Mouse (Mus musculus): ENCODE measurements around the gene Hoxc6. TPM values are rescaled to one million over a fixed set of nuclear protein-coding genes. Genes with fewer than 3 reads are reported as not detected.

Gene Hoxc6
- polyA plus RNA-seq, 1 experiment from 2014 or later: not detected

DNA sequence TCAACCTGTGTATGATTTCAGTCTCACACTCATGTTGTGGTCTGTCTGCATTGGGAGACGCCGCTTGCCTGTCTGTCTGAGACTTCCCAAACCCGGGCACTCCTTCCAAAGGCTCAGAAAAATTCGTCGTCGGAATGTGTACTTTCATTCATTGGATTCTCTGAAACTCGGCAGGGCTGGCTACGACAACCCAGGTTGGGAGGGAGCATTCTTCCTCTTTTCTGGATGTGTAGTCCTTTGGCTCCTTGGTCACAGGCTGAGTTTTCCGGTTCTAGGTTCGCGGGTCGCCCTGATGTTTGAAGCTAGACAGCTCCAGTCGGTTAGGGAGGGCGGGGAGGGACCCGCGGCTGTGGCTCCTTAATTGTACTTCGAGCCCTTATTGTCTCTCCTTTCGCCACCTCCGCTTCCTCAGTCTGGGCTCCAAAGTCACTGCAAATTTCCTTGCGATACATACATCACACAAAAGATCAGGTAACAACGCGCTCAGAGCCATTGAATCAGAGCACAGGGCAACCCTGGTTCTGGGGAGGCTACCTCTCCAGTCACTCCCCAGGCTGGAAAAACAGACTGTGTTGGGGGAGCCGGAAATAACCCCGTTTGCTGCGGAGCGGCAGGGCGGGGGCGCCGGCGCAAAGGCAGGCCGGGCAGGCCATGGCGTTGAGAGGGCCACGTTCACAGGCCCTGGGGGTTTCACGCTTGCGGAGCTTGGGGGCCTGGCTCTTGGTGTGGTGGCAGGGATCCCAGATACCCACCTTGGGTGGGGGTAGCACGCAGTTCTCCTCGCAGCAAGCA lies 21.2 kb upstream of the Hoxc6 start:
- 2% methylated on average over 37 of the region's 37 CpGs for WGBS (ENCODE audit: insufficient replicate concordance)
- Histone ChIP-seq H3K4me3 (ENCODE audit: low read depth, low read length) (peak overlapping the region; percentile 19; the same call in 1 of the 2 replicates), H3K9me3 (replicated peaks; ENCODE audit: control insufficient read depth, low read length) (no peaks in the 10 kb centered on the region), H3K27me3 (ENCODE audit: control insufficient read depth, insufficient read depth, low read depth, low read length) (peaks cover 98% of the 10 kb centered on the region), H3K36me3 (ENCODE audit: control insufficient read depth, insufficient read depth) (no peaks in the 10 kb centered on the region), H3K27ac (ENCODE audit: low read length) (no peak overlapping the region), H3K4me2 (ENCODE audit: low read depth, low read length) (peak overlapping the region; percentile 8; the same call in 1 of the 2 replicates), H3K4me1 (ENCODE audit: control insufficient read depth, low read depth, low read length) (no peaks in the 10 kb centered on the region), H3K9ac (ENCODE audit: low read depth, low read length) (no peak overlapping the region)
- no peak for ATAC-seq (ENCODE audit: low read depth)

GRCm38 (mm10) chr15:102977423-102977974 lies 20.6 kb upstream of the Hoxc6 start:
- Histone ChIP-seq H3K9me3 (replicated peaks; ENCODE audit: control insufficient read depth, low read length) (no peaks in the 10 kb centered on the region), H3K9ac (ENCODE audit: low read depth, low read length) (no peak overlapping the region), H3K4me1 (ENCODE audit: control insufficient read depth, low read depth, low read length) (no peaks in the 10 kb centered on the region), H3K27me3 (ENCODE audit: control insufficient read depth, insufficient read depth, low read depth, low read length) (peaks cover 98% of the 10 kb centered on the region), H3K4me3 (ENCODE audit: low read depth, low read length) (peak overlapping the region; percentile 19; the same call in 1 of the 2 replicates), H3K36me3 (ENCODE audit: control insufficient read depth, insufficient read depth) (no peaks in the 10 kb centered on the region), H3K4me2 (ENCODE audit: low read depth, low read length) (peak overlapping the region; percentile 8; the same call in 1 of the 2 replicates), H3K27ac (ENCODE audit: low read length) (no peak overlapping the region)
- no peak for ATAC-seq (ENCODE audit: low read depth)
- WGBS (ENCODE audit: insufficient replicate concordance): 5% methylated on average over 16 of the region's 16 CpGs

GRCm38 (mm10) chr15:102978615-102979515 lies 19.2 kb upstream of the Hoxc6 start:
- no peaks in the 10 kb centered on the region for H3K9me3 ChIP-seq (replicated peaks; ENCODE audit: control insufficient read depth, low read length)
- H3K4me2 ChIP-seq (ENCODE audit: low read depth, low read length): no peak overlapping the region
- no peaks in the 10 kb centered on the region for H3K4me1 ChIP-seq (ENCODE audit: control insufficient read depth, low read depth, low read length)
- ATAC-seq (ENCODE audit: low read depth): no peak
- peaks cover 97% of the 10 kb centered on the region for H3K27me3 ChIP-seq (ENCODE audit: control insufficient read depth, insufficient read depth, low read depth, low read length)
- H3K4me3 ChIP-seq (ENCODE audit: low read depth, low read length): no peak overlapping the region
- H3K27ac ChIP-seq (ENCODE audit: low read length): no peak overlapping the region
- H3K9ac ChIP-seq (ENCODE audit: low read depth, low read length): no peak overlapping the region
- no peaks in the 10 kb centered on the region for H3K36me3 ChIP-seq (ENCODE audit: control insufficient read depth, insufficient read depth)
- WGBS (ENCODE audit: insufficient replicate concordance): 1% methylated on average over 13 of the region's 13 CpGs

DNA sequence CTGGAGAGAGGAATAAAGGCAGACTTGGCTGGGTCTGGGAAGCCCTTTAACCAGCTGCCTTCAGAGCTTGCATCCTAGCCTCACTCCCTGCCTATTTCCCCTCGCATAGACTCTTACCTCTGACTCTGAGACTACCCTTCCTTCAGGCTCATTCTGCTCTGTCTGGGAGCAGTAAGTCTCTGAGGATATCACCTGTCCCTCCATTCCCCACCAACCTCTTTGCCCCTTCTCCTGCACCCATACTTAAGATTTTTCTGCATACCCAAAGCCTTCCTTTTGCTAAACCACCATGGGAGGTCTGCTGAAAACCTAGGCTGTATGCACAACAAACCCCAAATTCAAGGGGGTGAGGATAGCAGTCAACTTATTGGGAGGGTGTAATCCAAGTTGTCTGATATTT lies 18.1 kb upstream of the Hoxc6 start:
- no peak overlapping the region for H3K27ac ChIP-seq (ENCODE audit: low read length)
- H3K9me3 ChIP-seq (replicated peaks; ENCODE audit: control insufficient read depth, low read length): no peaks in the 10 kb centered on the region
- no peaks in the 10 kb centered on the region for H3K4me1 ChIP-seq (ENCODE audit: control insufficient read depth, low read depth, low read length)
- peaks cover 99% of the 10 kb centered on the region for H3K27me3 ChIP-seq (ENCODE audit: control insufficient read depth, insufficient read depth, low read depth, low read length)
- no peak overlapping the region for H3K4me3 ChIP-seq (ENCODE audit: low read depth, low read length)
- WGBS (ENCODE audit: insufficient replicate concordance): 23% methylated on average over 1 of the region's 1 CpGs
- ATAC-seq (ENCODE audit: low read depth): no peak
- no peak overlapping the region for H3K4me2 ChIP-seq (ENCODE audit: low read depth, low read length)
- no peak overlapping the region for H3K9ac ChIP-seq (ENCODE audit: low read depth, low read length)
- no peaks in the 10 kb centered on the region for H3K36me3 ChIP-seq (ENCODE audit: control insufficient read depth, insufficient read depth)

- WGBS (ENCODE audit: insufficient replicate concordance): 5% methylated on average over 11 of the region's 11 CpGs
- Histone ChIP-seq H3K4me3 (ENCODE audit: low read depth, low read length) (no peak overlapping the region), H3K9ac (ENCODE audit: low read depth, low read length) (no peak overlapping the region), H3K9me3 (replicated peaks; ENCODE audit: control insufficient read depth, low read length) (no peaks in the 10 kb centered on the region), H3K27me3 (ENCODE audit: control insufficient read depth, insufficient read depth, low read depth, low read length) (peaks cover 99% of the 10 kb centered on the region), H3K36me3 (ENCODE audit: control insufficient read depth, insufficient read depth) (no peaks in the 10 kb centered on the region), H3K4me2 (ENCODE audit: low read depth, low read length) (no peak overlapping the region), H3K27ac (ENCODE audit: low read length) (no peak overlapping the region), H3K4me1 (ENCODE audit: control insufficient read depth, low read depth, low read length) (no peaks in the 10 kb centered on the region)
- no peak for ATAC-seq (ENCODE audit: low read depth)
Observed at GRCm38 (mm10) chr15:102980352-102980751, 17.7 kb upstream of the Hoxc6 start.

- no peak for ATAC-seq (ENCODE audit: low read depth)
- under 1% methylated on average over 14 of the region's 14 CpGs for WGBS (ENCODE audit: insufficient replicate concordance)
- no peaks in the 10 kb centered on the region for H3K36me3 ChIP-seq (ENCODE audit: control insufficient read depth, insufficient read depth)
- H3K4me2 ChIP-seq (ENCODE audit: low read depth, low read length): no peak overlapping the region
- no peaks in the 10 kb centered on the region for H3K9me3 ChIP-seq (replicated peaks; ENCODE audit: control insufficient read depth, low read length)
- no peak overlapping the region for H3K27ac ChIP-seq (ENCODE audit: low read length)
- H3K4me3 ChIP-seq (ENCODE audit: low read depth, low read length): no peak overlapping the region
- peaks cover 99% of the 10 kb centered on the region for H3K27me3 ChIP-seq (ENCODE audit: control insufficient read depth, insufficient read depth, low read depth, low read length)
- no peaks in the 10 kb centered on the region for H3K4me1 ChIP-seq (ENCODE audit: control insufficient read depth, low read depth, low read length)
- H3K9ac ChIP-seq (ENCODE audit: low read depth, low read length): no peak overlapping the region
Observed at GRCm38 (mm10) chr15:102980912-102981311, 17.1 kb upstream of the Hoxc6 start.

- Histone ChIP-seq H3K4me3 (ENCODE audit: low read depth, low read length) (peak overlapping the region; percentile 23; the same call in 1 of the 2 replicates), H3K4me2 (ENCODE audit: low read depth, low read length) (peak overlapping the region; percentile 25; the same call in 1 of the 2 replicates), H3K9me3 (replicated peaks; ENCODE audit: control insufficient read depth, low read length) (no peaks in the 10 kb centered on the region), H3K27ac (ENCODE audit: low read length) (no peak overlapping the region), H3K9ac (ENCODE audit: low read depth, low read length) (no peak overlapping the region), H3K4me1 (ENCODE audit: control insufficient read depth, low read depth, low read length) (no peaks in the 10 kb centered on the region), H3K27me3 (ENCODE audit: control insufficient read depth, insufficient read depth, low read depth, low read length) (peaks cover 99% of the 10 kb centered on the region), H3K36me3 (ENCODE audit: control insufficient read depth, insufficient read depth) (no peaks in the 10 kb centered on the region)
- ATAC-seq (ENCODE audit: low read depth): no peak
- under 1% methylated on average over 88 of the region's 88 CpGs for WGBS (ENCODE audit: insufficient replicate concordance)
Observed at GRCm38 (mm10) chr15:102981379-102982288, 16.4 kb upstream of the Hoxc6 start.

- Histone ChIP-seq H3K9me3 (replicated peaks; ENCODE audit: control insufficient read depth, low read length) (no peaks in the 10 kb centered on the region), H3K4me1 (ENCODE audit: control insufficient read depth, low read depth, low read length) (no peaks in the 10 kb centered on the region), H3K36me3 (ENCODE audit: control insufficient read depth, insufficient read depth) (no peaks in the 10 kb centered on the region), H3K4me3 (ENCODE audit: low read depth, low read length) (no peak overlapping the region), H3K27me3 (ENCODE audit: control insufficient read depth, insufficient read depth, low read depth, low read length) (peaks cover 99% of the 10 kb centered on the region), H3K9ac (ENCODE audit: low read depth, low read length) (no peak overlapping the region), H3K4me2 (ENCODE audit: low read depth, low read length) (no peak overlapping the region), H3K27ac (ENCODE audit: low read length) (no peak overlapping the region)
- WGBS (ENCODE audit: insufficient replicate concordance): 3% methylated on average over 12 of the region's 12 CpGs
- ATAC-seq (ENCODE audit: low read depth): no peak
Observed at GRCm38 (mm10) chr15:102983716-102984115, 14.3 kb upstream of the Hoxc6 start.
